Mouse (Mus musculus) liver, embryonic 11.5 days (tissue): ENCODE measurements around the gene Myl12a. TPM values are rescaled to one million over a fixed set of nuclear protein-coding genes. Genes with fewer than 3 reads are reported as not detected.

Source experiments
- ATAC-seq: fragments of 200-750 bp; cut with Nextera tagmentation; replicated peaks from 2 replicates; pipeline ENCODE4 v1.8.0; 2017; ENCODE audit warnings: moderate number of reproducible peaks, mild to moderate bottlenecking, moderate TSS enrichment, moderate library complexity; ENCODE audit not compliant: low FRiP score
- DNase-seq: peaks from one replicate; pipeline ENCODE4 v3.0.0-alpha.2; 2017; ENCODE audit warnings: low spot score
- H3K27ac ChIP-seq: fragments of 300-500 bp; sonication (generic); 2 replicates; pipeline ENCODE4 v1.5.1; 2014; ENCODE audit warnings: mild to moderate bottlenecking, low read depth, low read length, control low read depth
- H3K27me3 ChIP-seq: fragments of 300-500 bp; sonication (generic); replicated peaks from 2 replicates; pipeline ENCODE4 v1.6.1; 2014; ENCODE audit warnings: low read length, mixed read lengths; ENCODE audit not compliant: control insufficient read depth, insufficient read depth
- H3K36me3 ChIP-seq: fragments of 300-500 bp; sonication (generic); 2 replicates; pipeline ENCODE4 v1.6.1; 2014; ENCODE audit warnings: mild to moderate bottlenecking, low read length, moderate library complexity, mixed read lengths; ENCODE audit not compliant: control insufficient read depth, insufficient read depth
- H3K4me1 ChIP-seq: fragments of 300-500 bp; sonication (generic); replicated peaks from 2 replicates; pipeline ENCODE4 v1.6.1; 2014; ENCODE audit warnings: low read length, mixed read lengths; ENCODE audit not compliant: control insufficient read depth, insufficient read depth
- H3K4me2 ChIP-seq: fragments of 300-500 bp; sonication (generic); 2 replicates; pipeline ENCODE4 v1.6.1; 2014; ENCODE audit warnings: mild to moderate bottlenecking, control low read depth, moderate library complexity
- H3K4me3 ChIP-seq: fragments of 300-500 bp; sonication (generic); 2 replicates; pipeline ENCODE4 v1.5.1; 2014; ENCODE audit warnings: low read depth, low read length, control low read depth
- H3K9ac ChIP-seq: fragments of 300-500 bp; sonication (generic); 2 replicates; pipeline ENCODE4 v1.6.1; 2014; ENCODE audit warnings: low read depth, low read length, control low read depth
- H3K9me3 ChIP-seq: fragments of 300-500 bp; sonication (generic); 2 replicates; pipeline ENCODE4 v1.6.1; 2016; ENCODE audit warnings: low read length, inconsistent platforms, mixed read lengths; ENCODE audit not compliant: control insufficient read depth
- WGBS: fragments of 180-500 bp; shearing (Covaris S2); extraction: QIAGEN DNeasy Blood & Tissue Kit; methylation state at CpG from one replicate; pipeline ENCODE4 v1.1.7; 2014; 5-methylcytosine and 5-hydroxymethylcytosine counted together
- polyA plus RNA-seq: library from polyadenylated mRNA; unstranded; fragments of >200 nt; fragmentation: Nextera tagmentation; extraction: Ambion mirVana; gene quantifications from 2 replicates; pipeline ENCODE4 v1.2.1, GENCODE M21; 2014

Gene Myl12a
- polyA plus RNA-seq, 1 experiment from 2014 or later, result 442 TPM

- WGBS, result 94% methylated on average over 3 of the region's 3 CpGs
- peaks cover 8% of the 10 kb centered on the region for H3K4me1 ChIP-seq
- ATAC-seq, result no peak
These were observed 15.5 kb upstream of the Myl12a start for GRCm38 (mm10) chr17:71018151-71018550.

DNA sequence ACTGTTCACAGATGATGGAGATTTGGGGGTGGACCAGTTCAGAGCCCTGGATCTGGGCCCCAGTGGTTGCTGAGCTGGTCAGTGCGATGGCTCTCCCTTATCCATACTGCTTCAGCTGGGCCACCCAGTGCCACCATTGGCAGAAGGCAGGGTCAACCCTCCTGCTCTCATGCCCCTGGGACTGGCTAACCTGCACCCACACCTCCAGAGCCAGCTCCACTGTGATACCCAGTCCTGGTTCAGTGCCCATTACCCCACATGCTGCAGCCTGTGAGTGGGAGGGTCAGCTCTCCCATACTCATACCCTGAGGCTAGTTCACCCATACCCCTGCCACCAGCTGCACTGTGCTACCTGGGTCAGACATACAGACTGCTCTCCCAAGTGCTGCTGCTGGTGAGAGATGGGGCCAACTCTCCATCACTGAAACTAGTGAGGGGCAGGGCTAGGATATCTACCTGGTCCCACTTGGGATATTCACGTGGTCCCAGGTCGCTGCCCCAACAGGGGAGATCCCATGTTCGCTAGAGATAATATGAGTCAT lies 14.8 kb upstream of the Myl12a start:
- H3K27me3 ChIP-seq, result no peaks in the 10 kb centered on the region
- peaks cover 8% of the 10 kb centered on the region for H3K4me1 ChIP-seq
- no peak overlapping the region for H3K4me3 ChIP-seq
- DNase-seq, result no peak
- H3K9me3 ChIP-seq, result no peaks in the 10 kb centered on the region
- no peak for ATAC-seq
- no peak overlapping the region for H3K27ac ChIP-seq
- no peaks in the 10 kb centered on the region for H3K36me3 ChIP-seq
- WGBS, result 76% methylated on average over 4 of the region's 4 CpGs
- no peak overlapping the region for H3K4me2 ChIP-seq
- no peak overlapping the region for H3K9ac ChIP-seq

More at GRCm38 (mm10) chr17:71018151-71018550, 15.5 kb upstream of the Myl12a start:
- no peak overlapping the region for H3K4me3 ChIP-seq
- no peak overlapping the region for H3K9ac ChIP-seq
- no peak for DNase-seq
- H3K36me3 ChIP-seq, result no peaks in the 10 kb centered on the region
- no peaks in the 10 kb centered on the region for H3K9me3 ChIP-seq
- H3K4me2 ChIP-seq, result no peak overlapping the region
- no peak overlapping the region for H3K27ac ChIP-seq
- no peaks in the 10 kb centered on the region for H3K27me3 ChIP-seq

DNA sequence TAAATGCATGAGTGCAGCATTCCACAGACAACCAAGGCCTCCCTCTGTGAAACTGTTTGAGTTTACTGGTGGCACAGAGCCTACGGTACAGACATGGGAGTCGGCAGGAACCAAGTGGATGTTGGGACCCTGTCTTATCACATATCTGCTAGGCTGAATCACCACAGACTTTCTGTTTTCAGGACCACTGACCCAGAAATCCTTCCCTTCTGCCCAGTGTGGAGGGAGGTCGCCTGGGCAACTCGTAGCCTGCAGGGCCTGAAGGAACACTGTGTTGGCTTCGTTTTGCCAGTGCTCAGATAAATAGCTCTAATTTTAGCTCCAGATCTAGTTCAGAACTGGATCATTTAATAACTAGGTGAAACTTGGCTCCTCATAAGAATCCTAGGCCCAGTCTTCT lies 12.2 kb upstream of the Myl12a start:
- DNase-seq, result no peak
- no peak for ATAC-seq
- H3K4me1 ChIP-seq, result peaks cover 7% of the 10 kb centered on the region
- H3K36me3 ChIP-seq, result no peaks in the 10 kb centered on the region
- H3K9me3 ChIP-seq, result no peaks in the 10 kb centered on the region
- no peak overlapping the region for H3K4me2 ChIP-seq
- WGBS, result 65% methylated on average over 5 of the region's 5 CpGs
- H3K9ac ChIP-seq, result no peak overlapping the region
- no peak overlapping the region for H3K4me3 ChIP-seq
- H3K27me3 ChIP-seq, result no peaks in the 10 kb centered on the region
- H3K27ac ChIP-seq, result no peak overlapping the region

- ATAC-seq (no peak), DNase-seq (no peak)
- Histone ChIP-seq H3K4me1 (no peaks in the 10 kb centered on the region), H3K27me3 (no peaks in the 10 kb centered on the region), H3K9me3 (no peaks in the 10 kb centered on the region), H3K27ac (no peak overlapping the region), H3K4me2 (no peak overlapping the region), H3K9ac (no peak overlapping the region), H3K36me3 (no peaks in the 10 kb centered on the region), H3K4me3 (no peak overlapping the region)
- 87% methylated on average over 6 of the region's 6 CpGs for WGBS
These were observed 10.4 kb upstream of the Myl12a start for GRCm38 (mm10) chr17:71013105-71013504.

GRCm38 (mm10) chr17:71011931-71012662 lies 9.4 kb upstream of the Myl12a start:
- Histone ChIP-seq H3K4me3 (no peak overlapping the region), H3K4me2 (no peak overlapping the region), H3K27ac (no peak overlapping the region), H3K9me3 (no peaks in the 10 kb centered on the region), H3K4me1 (no peaks in the 10 kb centered on the region), H3K9ac (no peak overlapping the region), H3K36me3 (no peaks in the 10 kb centered on the region), H3K27me3 (no peaks in the 10 kb centered on the region)
- ATAC-seq (no peak), DNase-seq (no peak)
- 78% methylated on average over 9 of the region's 9 CpGs for WGBS

- Histone ChIP-seq H3K36me3 (no peaks in the 10 kb centered on the region), H3K9me3 (no peaks in the 10 kb centered on the region), H3K4me2 (peak overlapping the region; percentile 25), H3K9ac (no peak overlapping the region), H3K27ac (no peak overlapping the region), H3K4me1 (no peaks in the 10 kb centered on the region), H3K4me3 (no peak overlapping the region), H3K27me3 (no peaks in the 10 kb centered on the region)
- 56% methylated on average over 7 of the region's 7 CpGs for WGBS
- no peak for DNase-seq
- no peak; the same call in 1 of the 2 replicates for ATAC-seq
These were observed 8.1 kb upstream of the Myl12a start for GRCm38 (mm10) chr17:71010646-71011242.

GRCm38 (mm10) chr17:71009751-71010150 lies 7.1 kb upstream of the Myl12a start:
- DNase-seq (no peak), ATAC-seq (no peak)
- Histone ChIP-seq H3K4me3 (no peak overlapping the region), H3K4me2 (no peak overlapping the region), H3K9me3 (no peaks in the 10 kb centered on the region), H3K4me1 (no peaks in the 10 kb centered on the region), H3K36me3 (no peaks in the 10 kb centered on the region), H3K27ac (no peak overlapping the region), H3K27me3 (no peaks in the 10 kb centered on the region), H3K9ac (no peak overlapping the region)
- WGBS, result 55% methylated on average over 1 of the region's 1 CpGs

- WGBS, result 84% methylated on average over 3 of the region's 3 CpGs
- no peaks in the 10 kb centered on the region for H3K27me3 ChIP-seq
- H3K4me3 ChIP-seq, result no peak overlapping the region
- DNase-seq, result no peak
- no peaks in the 10 kb centered on the region for H3K36me3 ChIP-seq
- H3K4me2 ChIP-seq, result no peak overlapping the region
- H3K9ac ChIP-seq, result no peak overlapping the region
- H3K4me1 ChIP-seq, result peaks cover 8% of the 10 kb centered on the region
- no peak for ATAC-seq
- no peak overlapping the region for H3K27ac ChIP-seq
- H3K9me3 ChIP-seq, result no peaks in the 10 kb centered on the region
These were observed 6.0 kb upstream of the Myl12a start for GRCm38 (mm10) chr17:71008676-71009075.

DNA sequence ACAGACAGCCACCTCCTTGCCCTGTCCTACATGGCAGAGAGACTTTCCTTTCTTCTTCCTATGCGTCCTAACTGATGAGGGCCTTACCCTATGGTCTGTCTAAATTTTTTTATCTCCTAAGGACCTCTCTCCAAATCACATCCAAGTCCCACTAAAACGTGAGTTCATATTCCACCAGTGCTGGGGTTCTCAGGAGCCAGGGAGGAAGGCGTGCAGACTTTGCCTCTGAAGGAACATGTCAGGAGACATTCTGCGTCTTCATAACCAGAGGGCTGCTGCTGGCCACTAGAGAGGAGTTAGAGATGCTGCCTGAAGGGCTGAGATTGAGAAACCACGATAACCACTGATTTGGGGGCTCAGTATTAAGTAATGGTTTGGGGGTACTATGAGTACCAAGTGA lies 4.3 kb upstream of the Myl12a start:
- no peaks in the 10 kb centered on the region for H3K36me3 ChIP-seq
- no peaks in the 10 kb centered on the region for H3K9me3 ChIP-seq
- peaks cover 19% of the 10 kb centered on the region for H3K4me1 ChIP-seq
- H3K27me3 ChIP-seq, result no peaks in the 10 kb centered on the region
- H3K4me2 ChIP-seq, result no peak overlapping the region
- no peak overlapping the region for H3K4me3 ChIP-seq
- no peak for DNase-seq
- no peak overlapping the region for H3K9ac ChIP-seq
- no peak overlapping the region for H3K27ac ChIP-seq
- 75% methylated on average over 5 of the region's 5 CpGs for WGBS
- no peak for ATAC-seq
